Mouse (Mus musculus): ENCODE data around the gene Natd1. TPM values are rescaled to one million over a fixed set of nuclear protein-coding genes. Genes with fewer than 3 reads are reported as not detected.

The Natd1 gene
- polyA plus RNA-seq (2012; rRNA removed), result 23.2 and 24.0 TPM in 2 replicates

DNA sequence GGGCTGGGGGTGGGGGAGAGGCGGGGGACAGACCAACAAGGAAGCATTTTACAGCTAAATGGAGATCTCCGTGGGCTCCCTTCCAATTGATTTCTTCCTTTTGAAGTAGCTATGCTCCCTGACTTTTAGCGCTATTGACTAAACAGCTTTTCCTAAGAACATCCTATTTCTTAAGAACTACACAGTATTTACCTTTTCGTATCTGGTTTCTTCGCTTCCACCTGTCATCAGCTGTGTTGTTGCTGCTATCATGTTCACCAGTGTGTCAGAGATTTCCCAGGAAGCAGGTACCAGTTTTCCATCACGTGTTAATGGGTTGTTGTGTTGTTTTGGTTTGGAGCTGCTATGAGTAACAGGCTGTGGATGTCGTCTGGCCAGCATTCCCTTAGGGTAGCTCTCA is at the start of gene Natd1:
Natd1 (minus strand) TSS at position 260 of the 400 bp plus-strand sequence.
- no peak for DNase-seq (ENCODE audit: low spot score)

DNA sequence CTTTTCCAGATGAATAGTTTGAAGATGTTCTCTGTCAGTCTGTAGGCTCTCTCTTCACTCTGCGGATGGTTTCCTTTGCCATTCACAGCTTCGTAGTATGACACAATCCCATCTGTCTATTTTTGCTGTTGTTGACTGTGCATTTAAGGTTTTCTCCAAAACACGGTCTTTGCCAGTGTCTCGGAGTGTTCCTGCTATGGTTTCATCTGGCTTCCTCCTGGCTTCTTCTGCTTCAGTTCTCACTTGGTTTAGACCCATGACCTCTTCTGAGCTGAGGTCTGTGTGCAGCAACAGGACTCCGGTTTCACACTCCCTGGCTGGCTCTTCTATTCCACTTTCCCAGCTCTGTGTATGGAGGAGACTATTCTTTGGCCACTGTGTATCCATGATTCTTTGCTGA is 48.2 kb upstream of the Natd1 start:
- no peak for DNase-seq (ENCODE audit: low spot score)

DNA sequence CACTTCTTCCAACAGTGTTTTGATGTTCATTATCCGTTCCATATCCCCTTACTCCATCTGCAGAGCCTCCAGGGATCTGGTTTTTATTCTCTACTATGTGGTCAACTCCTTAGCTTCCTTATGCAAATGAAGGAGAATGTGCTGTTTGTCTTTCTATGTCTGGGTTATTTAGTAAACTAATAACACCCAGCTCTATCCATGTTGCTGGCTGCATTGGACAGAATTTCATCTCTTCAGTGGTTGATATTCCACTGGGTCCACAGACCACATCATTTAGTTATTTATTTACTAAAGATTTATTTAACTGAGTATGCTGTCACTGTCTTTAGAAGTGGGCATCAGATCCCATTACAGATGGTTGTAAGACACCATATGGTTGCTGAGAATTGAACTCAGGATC is 46.6 kb upstream of the Natd1 start:
- DNase-seq (ENCODE audit: low spot score), result no peak

DNA sequence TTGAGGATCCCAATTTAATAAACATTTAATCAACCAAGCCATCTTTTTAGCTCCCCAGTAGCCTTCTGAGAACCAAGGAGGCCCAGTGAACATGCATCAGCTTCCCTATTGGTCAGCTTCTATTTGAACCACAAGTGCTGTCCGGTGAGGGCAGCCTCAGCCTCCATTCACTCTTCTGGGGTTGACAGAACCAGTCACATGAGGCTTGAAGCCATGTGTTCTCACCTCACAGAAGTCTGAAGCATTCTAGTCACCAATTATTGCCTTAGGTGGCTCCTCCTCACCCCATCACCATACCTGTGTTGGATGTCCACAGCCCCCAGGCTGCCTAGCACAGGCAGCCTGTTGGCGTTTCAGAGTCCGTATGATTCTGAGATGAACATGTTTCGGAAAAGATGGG is 44.4 kb upstream of the Natd1 start:
- DNase-seq (ENCODE audit: low spot score), result no peak

DNA sequence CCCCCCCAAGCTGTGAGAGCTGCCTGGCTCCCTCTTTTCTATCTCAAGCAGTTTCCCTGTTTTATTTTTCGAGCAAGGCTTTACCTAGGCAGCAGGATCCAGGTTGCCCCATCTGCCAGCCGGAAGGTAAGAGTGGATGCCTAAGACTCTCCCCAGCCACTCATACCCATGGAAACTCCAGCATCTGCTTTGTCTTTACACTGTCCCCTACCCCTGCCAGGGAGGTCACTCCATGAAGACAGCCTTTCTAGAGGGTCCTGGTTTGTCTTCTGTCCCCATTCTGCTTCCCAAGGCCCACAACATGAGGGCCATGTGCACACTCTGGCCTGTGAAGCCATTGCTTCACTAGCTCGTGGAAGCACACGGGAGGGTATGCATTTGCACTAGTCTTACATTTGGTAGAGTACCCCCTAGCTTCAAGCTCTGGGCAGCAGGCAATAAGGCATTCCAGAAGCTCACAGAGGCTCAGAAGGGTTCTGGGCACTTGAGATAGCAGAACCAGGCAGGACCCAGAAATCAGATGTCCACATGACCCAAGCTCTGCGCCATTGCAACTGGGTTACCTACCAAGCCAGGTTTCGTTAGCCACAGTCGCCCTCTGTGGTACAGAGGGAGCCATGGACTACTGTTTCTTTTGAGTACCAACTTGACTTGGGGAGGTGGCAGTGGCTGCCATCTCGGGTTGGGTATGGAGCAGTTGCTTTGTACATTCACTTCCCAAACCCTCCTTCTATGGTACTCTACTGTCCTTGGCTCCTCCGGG is 41.3 kb upstream of the Natd1 start:
- DNase-seq (ENCODE audit: low spot score), result no peak

DNA sequence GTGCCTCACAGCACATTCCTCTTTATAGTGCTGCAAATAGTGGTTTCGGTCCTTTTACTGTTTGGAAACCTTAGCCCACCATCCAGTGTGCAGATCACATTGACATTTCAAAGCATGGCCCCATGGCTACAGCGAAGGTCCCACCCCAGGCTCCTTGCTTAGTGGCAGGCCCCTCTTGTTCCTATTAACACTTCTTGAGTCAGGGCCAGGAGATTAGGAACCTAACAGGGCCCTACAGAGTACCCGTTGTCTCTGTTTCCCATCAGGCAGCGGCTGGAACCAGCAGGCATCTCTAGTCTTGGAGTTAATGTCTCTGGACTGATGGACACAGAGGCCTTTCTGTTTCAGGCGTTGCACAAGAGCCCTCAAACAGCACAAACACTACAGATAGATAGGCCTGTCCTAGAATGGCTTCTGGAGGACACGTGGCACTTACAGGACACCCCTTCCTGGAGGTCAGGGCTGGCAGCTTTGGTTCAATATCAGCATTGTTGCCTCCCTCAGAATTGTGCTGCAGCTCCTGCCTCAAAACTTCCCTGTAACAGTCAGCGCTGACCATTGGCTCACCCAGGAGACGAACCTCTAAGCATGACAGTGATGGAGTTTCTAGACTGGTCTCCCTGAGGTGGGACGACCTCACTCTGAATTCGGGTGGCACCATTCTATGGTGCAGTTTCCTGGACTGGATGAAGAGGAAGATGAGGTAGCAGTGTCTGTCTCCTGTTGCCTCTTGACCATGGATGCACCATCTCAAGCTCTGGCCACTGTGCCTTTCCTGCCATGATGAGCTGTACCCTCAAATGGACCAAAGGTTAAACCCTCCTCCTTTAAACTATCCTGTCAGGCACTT is 39.9 kb upstream of the Natd1 start:
- DNase-seq (ENCODE audit: low spot score), result peak; percentile 17

DNA sequence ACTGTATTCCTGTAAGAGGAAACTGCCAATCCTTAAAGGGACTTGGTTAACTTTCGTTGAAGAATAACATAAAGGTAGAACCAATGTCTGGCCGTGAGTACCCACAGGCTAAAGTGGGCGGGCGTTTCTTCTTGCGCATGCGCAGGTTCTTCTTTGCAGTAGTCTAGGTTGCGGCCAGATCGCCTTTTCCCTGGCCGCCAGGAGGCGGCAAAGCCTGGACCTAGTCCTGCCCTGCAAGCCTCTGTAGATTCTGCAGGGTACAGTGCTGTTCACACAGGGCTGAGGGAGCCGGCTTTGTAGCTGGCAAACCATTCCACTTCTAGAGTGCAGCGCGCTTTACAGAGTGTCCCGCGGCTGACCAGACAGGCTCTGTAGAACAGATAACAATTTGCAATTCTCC is 39.3 kb upstream of the Natd1 start:
- DNase-seq (ENCODE audit: low spot score), result peak; percentile 63

DNA sequence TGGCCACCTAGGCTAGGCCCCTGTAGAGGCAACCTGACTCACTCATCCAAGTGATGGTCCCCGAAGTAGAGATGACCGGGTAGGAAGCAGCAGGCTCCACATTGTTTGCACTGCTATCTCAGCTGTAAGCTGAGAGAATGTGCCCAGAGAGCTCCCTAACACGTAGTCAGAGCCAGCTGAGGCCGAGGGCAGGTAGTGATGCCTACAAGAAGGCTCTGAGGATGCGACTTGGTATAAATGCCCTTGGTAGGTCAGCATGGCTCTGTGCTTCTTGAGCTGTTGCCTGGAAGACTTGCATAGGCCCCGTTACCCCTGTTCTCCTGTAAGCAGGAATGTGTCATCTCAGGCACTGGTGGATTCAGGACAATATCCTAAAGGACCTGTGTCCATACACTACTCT is 38.4 kb upstream of the Natd1 start:
- DNase-seq (ENCODE audit: low spot score), result peak; percentile 17

DNA sequence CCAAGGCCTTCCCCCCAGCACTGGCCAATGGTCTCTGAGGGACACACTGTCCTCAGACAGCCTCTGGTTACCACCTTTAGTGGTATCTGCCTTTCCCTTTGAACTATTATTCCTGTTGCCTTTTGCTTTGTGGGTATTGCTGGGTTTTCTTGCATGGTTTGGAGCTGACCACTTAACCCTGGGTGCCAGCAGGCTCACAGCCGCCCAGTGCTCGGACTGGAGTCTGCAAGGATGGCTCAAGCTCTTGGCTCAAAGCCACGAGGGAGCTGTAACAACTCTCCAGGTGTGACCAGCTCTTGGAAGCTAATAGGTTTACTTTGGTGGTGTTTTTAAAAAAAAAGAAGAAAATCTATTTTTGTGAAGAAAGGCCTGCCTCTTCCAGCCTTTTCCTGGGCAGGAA is 37.8 kb upstream of the Natd1 start:
- DNase-seq (ENCODE audit: low spot score), result no peak

DNA sequence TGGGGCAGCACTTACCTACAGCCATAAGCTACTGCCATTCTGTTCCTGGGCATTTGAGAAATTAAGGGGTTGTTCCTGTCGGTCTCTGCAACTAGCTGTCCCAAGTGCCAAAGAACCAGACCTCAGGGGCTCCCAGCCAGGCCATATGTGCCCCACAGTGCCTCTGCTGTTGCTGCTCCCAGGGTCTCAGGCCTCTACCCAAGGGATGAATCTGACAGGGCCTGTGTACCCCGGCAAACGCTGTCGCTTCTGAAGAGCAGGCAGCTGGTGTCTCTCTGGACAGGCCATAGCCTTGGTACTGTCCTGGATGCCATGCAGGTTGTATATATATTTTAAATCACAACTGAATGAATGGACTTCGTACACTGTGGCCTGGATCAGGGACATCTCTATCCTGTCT is 37.3 kb upstream of the Natd1 start:
- DNase-seq (ENCODE audit: low spot score), result no peak

DNA sequence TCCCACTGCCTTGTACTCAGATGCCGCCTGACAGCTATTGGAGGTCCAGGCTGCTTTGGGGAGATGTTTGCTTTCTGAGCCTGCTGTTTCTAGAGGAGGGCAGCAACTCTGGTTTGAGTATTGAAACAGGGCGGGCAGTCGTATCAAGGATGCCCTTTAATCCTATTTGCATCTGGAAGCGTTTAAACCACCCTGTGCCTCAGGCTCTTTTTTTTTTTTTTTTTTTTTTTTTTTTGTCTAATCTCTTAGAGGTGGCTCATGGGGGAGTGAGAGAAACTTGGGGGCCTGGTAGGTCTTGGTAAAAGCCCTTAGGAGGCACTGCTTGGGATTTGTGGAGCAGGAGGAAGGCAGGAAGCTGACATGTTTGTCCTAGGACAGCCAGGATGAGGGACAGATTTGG is 30.5 kb upstream of the Natd1 start:
- no peak for DNase-seq (ENCODE audit: low spot score)

DNA sequence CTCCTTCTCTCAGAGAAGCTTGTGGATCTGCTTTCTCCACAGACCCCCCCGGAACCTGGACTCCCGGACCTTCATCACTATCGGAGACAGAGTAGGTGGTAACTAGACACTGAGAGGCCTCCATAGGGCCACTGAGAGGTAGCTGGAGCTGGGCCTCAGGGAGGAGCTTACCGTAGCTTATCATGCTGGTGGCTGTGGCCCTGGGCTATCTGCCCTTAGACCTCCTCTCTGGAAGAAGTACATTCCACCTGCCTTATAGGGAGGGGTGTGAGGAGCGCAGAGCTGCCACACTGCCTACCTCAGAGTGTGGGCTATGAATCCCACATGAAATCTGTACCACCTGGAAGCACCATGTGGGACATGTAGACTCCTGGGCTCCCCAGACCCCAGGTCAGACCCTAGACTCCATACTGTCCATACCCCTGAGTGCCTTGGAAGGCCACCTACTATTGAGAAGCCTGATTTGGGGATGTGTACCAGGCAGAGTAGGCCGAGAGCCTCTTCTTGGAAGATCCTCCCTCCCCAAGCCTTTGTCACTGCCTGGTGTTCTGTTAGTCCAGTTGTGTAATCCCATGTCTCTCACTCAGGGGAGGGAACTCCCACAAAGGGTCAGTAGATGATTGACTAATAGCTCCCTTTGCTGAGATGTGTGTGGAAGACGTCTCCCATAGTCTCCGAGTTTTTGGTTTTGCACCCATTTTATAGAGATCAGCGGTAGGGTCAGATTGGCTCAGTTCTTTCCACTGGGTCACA is 27.9 kb upstream of the Natd1 start:
- DNase-seq (ENCODE audit: low spot score), result no peak

DNA sequence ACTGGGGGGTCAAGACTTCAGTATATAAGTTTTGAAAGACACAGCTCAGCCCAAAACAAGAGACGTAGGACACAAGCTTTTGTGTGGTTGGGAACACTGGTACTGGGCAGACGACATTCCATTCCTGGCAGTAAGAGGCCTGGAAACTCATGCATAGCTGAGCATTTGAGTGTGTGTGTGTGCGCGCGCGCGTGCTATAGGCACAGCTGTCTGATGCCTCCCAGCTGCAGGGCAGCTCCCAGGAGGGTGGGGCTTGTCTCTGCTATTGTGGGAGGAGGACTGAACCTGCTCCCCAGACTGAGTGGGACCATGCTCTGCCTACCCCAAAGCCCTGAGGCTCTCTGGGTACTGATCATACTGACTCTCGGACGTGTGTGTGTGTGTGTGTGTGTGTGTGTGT is 26.8 kb upstream of the Natd1 start:
- no peak for DNase-seq (ENCODE audit: low spot score)

DNA sequence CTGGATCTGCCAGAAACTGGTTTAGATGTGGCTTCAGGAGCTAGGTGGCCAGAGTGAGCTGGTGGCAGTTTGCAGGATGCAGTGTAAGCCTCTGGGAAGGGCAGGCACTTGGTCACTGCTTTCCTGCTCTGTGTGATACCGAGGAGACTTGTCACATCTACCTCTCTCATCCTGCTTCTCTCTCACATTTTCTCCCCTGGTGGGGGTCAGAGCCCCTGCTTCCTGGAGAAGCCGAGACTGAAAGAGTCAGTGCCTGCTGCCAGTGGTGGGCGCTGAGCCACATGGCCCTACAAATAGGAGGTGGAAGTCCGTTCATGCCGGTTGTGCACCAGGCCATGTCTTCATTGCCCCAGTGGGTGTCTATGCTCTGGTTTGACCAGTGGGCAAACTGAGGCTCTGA is 26.0 kb upstream of the Natd1 start:
- no peak for DNase-seq (ENCODE audit: low spot score)

DNA sequence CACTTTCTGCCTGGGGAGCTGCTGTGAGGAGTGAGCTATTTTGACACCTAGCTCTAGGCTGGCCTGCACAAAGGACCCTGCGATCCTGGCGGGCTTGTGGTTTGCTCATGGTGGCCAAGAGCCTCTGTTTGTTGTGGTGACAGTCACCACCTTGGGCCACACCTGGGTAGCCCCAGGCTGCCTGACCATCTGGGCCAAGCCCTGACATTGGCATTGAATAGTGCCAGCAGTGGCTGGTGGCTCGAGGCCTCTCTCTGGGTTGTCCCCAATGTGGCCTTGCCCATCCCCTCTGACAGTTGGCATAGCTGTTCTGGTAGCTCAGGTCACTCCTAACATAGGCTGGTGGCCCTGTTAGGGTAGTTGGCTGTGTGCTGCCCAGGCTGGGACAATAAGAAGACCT is 24.9 kb upstream of the Natd1 start:
- DNase-seq (ENCODE audit: low spot score), result no peak

DNA sequence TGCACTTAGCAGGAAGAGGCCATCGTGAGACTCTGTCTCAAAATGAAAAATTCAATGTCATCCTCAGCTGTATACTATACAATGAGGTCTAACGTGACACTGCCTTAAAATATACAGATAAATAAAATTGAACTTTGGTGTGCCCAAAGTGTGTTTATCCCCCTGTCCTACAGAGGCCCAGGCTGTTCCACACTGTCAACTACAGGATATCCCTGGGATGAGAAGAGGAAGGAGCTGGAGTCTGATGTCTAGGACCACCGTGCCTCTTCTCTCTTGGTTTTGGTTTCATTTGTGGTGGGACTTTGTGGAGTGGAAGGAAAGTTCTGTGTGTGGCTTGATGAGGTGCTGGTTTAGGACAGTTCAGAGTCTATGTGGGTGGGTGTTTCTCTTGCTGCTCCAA is 23.1 kb upstream of the Natd1 start:
- DNase-seq (ENCODE audit: low spot score), result no peak

DNA sequence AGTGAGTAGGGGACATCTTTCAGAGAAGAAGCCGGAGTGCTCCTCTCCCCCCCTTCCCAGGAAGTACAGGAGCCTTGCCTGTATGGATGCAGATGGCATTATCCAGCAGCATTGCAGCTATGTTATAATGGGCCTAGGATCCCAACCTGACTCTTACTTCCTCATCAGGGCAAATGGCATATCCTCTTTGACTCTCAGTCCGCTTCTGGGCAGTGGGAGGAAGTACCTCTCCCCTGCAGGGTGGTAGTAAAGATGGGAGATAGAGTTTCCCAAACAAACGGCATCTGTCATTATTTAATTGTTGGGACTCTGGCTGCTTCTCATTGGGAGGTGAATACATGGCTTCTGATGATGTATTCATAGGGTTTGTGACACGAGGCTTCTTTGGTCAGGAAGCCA is 21.4 kb upstream of the Natd1 start:
- DNase-seq (ENCODE audit: low spot score), result no peak

DNA sequence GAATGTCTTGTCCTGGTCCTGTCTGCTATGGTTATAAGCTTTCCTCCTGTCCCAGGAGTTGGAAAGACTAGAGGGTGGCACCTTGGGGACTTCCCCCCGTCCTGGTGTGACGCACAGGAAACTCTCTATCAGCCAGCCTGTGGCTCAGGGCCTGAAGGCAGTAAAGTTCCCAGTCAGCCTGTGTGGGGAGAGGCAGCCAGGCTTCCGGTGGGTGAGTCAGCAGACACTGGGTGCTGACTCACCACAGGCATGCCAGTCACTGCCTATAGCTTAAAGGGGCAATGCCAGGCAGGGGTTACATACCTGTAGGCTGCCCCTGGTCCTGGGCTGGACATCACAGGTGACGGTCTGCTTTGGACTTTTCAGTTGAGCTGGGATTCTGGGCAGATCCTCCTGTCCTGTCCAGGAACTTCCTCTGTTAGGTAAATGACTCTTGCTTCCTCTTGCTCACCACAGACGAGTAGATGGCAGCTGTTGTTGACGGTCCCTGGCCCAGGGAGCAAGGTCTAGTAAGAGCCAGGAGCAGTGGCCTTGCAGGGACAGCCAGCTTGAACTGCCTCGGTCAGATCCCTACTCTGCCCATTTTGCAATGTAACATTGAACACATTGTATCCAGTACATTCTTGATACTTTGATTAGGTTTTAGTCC is 20.9 kb upstream of the Natd1 start:
- DNase-seq (ENCODE audit: low spot score), result no peak

DNA sequence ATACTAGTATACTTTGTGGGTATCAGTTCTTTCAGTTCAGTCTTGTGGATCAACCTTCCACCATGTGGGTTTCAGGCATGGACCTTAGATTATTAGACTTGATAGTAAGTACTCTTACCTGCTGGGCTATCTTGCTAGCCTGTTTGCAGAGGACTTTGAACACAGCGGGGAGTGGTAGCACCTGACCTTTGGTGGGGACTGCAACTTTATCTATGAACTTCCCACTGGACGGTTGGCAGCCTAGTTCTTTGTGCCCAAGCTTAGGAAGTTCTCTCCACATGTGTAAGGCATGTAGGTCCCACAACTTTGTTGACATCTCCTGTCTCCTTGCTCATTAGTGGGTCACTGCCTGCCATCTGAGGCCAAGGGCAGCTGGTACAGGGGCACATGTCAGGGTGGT is 20.2 kb upstream of the Natd1 start:
- DNase-seq (ENCODE audit: low spot score), result no peak

DNA sequence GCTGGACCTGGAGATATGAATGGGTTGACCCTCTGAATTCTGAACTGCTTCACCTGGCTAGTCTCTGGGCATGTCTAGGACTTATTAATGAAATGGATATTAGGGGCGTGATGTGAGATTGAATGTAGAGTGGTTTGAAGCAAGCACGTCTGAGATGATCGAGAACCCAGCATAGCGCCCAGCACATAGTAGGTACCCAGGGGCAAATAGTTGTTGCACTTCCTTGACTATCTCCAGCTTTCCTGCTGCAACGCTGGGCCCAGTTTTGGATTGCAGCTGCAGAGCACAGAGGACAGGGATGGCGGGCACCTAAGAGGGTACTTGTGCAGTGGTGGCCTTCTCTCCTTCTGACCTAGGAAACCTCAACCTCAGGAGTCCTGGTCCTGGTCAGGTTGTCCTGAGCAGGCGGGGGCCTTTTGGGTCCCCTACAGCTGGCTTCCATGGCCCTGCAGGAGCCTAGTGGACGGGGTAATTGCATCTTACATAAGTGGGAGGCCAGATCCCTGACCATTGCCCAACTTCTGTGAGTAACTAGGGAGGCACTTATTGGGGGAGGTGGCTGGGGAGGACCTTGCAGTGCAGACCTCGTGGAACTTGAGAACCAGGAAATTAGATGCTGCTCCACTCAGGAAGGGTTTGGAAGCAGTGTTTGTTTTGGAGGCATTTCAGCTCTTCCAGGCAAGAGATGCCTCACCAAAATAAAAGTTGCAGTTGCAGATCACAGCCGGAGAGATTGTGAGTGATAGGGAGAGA is 18.8 kb upstream of the Natd1 start:
- DNase-seq (ENCODE audit: low spot score), result no peak

DNA sequence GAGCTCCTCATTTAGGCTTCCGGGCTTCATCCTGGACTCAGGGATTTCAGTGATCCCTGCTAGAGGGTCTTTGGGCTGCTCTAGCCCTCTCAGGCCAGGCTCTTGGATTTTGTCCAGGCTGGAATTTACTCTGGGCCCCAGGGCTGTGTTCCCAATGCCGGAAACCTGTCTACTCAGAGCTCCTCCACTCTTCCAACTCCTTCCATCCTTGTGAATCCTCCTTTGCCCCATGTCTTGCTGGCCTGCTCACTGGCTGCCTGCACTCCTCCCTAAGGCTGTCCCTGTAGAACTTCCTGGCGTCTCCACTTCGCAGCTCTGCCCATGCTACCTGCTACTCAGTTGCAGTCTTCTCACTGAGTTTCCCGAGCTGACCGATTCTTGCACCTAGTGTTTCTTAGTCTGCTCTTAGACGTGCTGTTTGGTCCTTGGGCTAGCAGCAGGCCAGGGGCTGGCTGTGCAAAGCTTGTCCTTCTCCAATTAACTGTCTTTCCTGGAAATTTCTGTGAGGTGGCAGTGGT is 18.0 kb upstream of the Natd1 start:
- DNase-seq (ENCODE audit: low spot score), result no peak
